Mouse (Mus musculus) C2C12 (cell line): Measurements from ENCODE around the gene Ncapd2. TPM values are rescaled to one million over a fixed set of nuclear protein-coding genes. Genes with fewer than 3 reads are reported as not detected.
A peak's percentile ranks its signal among the peaks of the same experiment; 100 is the strongest.

ENCODE experiments used
- H3K27me3 ChIP-seq: one replicate; pipeline ENCODE4 v1.6.1; 2011; ENCODE audit not compliant: control insufficient read depth, insufficient read depth, insufficient read length
- H3K36me3 ChIP-seq: one replicate; pipeline ENCODE4 v1.6.1; 2011; ENCODE audit not compliant: control insufficient read depth, insufficient read depth
- H3K4me3 ChIP-seq: one replicate; pipeline ENCODE4 v1.5.1; 2011; ENCODE audit warnings: mild to moderate bottlenecking, control low read depth; ENCODE audit not compliant: poor library complexity, insufficient read depth, severe bottlenecking
- H3K79me2 ChIP-seq: one replicate; pipeline ENCODE4 v1.6.1; 2011; ENCODE audit not compliant: control insufficient read depth, insufficient read depth
- H3K79me3 ChIP-seq: one replicate; pipeline ENCODE4 v1.6.1; 2011; ENCODE audit warnings: low read depth, control low read depth
- H3ac ChIP-seq: one replicate; pipeline ENCODE3; 2011; ENCODE audit warnings: low read depth; ENCODE audit not compliant: control insufficient read depth, insufficient read length
- CEBPB ChIP-seq: IDR thresholded peaks from one replicate; pipeline ENCODE4 v1.6.1; 2011; ENCODE audit warnings: low read depth, mild to moderate bottlenecking, control low read depth, moderate library complexity
- CTCF ChIP-seq: IDR thresholded peaks from one replicate; pipeline ENCODE4 v1.5.1; 2011; ENCODE audit not compliant: control insufficient read depth, insufficient read depth, insufficient read length
- FOSL1 ChIP-seq: IDR thresholded peaks from one replicate; pipeline ENCODE4 v1.8.0; 2011; ENCODE audit warnings: mild to moderate bottlenecking, low read length; ENCODE audit not compliant: poor library complexity, insufficient read depth, severe bottlenecking
- MAX ChIP-seq: IDR thresholded peaks from one replicate; pipeline ENCODE4 v1.6.1; 2011; ENCODE audit warnings: mild to moderate bottlenecking, control low read depth
- MYOD1 ChIP-seq: IDR thresholded peaks from one replicate; pipeline ENCODE4 v1.6.1; 2011; ENCODE audit warnings: low read depth; ENCODE audit not compliant: control insufficient read depth, insufficient read length
- MYOG ChIP-seq: IDR thresholded peaks from one replicate; pipeline ENCODE4 v1.6.1; 2011; ENCODE audit not compliant: control insufficient read depth, insufficient read length; ENCODE audit errors: extremely low read depth
- USF1 ChIP-seq: IDR thresholded peaks from one replicate; pipeline ENCODE4 v1.6.1; 2011; ENCODE audit warnings: low read depth, mild to moderate bottlenecking, control low read depth, moderate library complexity
- polyA plus RNA-seq: library from polyadenylated mRNA; unstranded; fragments of >200 nt; fragmentation: generic; extraction: Trizol; gene quantifications from one replicate; pipeline ENCODE4 v1.2.1, GENCODE M21; 2012; ENCODE audit warnings: missing spikeins

Gene Ncapd2
- polyA plus RNA-seq, 1 experiment = 78.7 TPM

GRCm38 (mm10) chr6:125145479-125145951 is 46.0 kb downstream of the Ncapd2 start:
- TF ChIP-seq FOSL1 (no peak), MAX (no peak), USF1 (no peak), MYOD1 (no peak), CTCF (no peak), CEBPB (no peak), MYOG (no peak)
- peaks cover 10% of the 10 kb centered on the region for H3K79me3 ChIP-seq
- H3ac ChIP-seq = peak overlapping the region; percentile 75
- H3K79me2 ChIP-seq = peaks cover 34% of the 10 kb centered on the region
- H3K27me3 ChIP-seq = no peaks in the 10 kb centered on the region
- peak overlapping the region; percentile 55 for H3K4me3 ChIP-seq
- H3K36me3 ChIP-seq = peaks cover 34% of the 10 kb centered on the region

GRCm38 (mm10) chr6:125145001-125145400 is 46.5 kb downstream of the Ncapd2 start, which contains the start of gene Iffo1:
Gene Iffo1 (plus strand): TSS chr6:125145241.
- H3ac ChIP-seq = peak within 1 kb of the TSS; percentile 75
- peaks cover 35% of the 10 kb centered on the region for H3K79me2 ChIP-seq
- TF ChIP-seq MYOG (no peak), MYOD1 (no peak), CTCF (no peak), CEBPB (no peak), FOSL1 (no peak), MAX (no peak), USF1 (no peak)
- H3K27me3 ChIP-seq = no peaks in the 10 kb centered on the region
- peak within 1 kb of the TSS; percentile 55 for H3K4me3 ChIP-seq
- H3K79me3 ChIP-seq = peaks cover 10% of the 10 kb centered on the region
- H3K36me3 ChIP-seq = peaks cover 37% of the 10 kb centered on the region

- Histone ChIP-seq H3K79me2 (peaks cover 43% of the 10 kb centered on the region), H3K4me3 (no peak overlapping the region), H3K27me3 (no peaks in the 10 kb centered on the region), H3K79me3 (peaks cover 10% of the 10 kb centered on the region), H3ac (no peak overlapping the region), H3K36me3 (peaks cover 46% of the 10 kb centered on the region)
- TF ChIP-seq CTCF = no peak
- no peak for TF ChIP-seq CEBPB
- no peak for TF ChIP-seq USF1
- no peak for TF ChIP-seq FOSL1
- no peak for TF ChIP-seq MAX
- no peak for TF ChIP-seq MYOG
Observed at GRCm38 (mm10) chr6:125143904-125144303, 47.6 kb downstream of the Ncapd2 start.

- Histone ChIP-seq H3K36me3 (peaks cover 52% of the 10 kb centered on the region), H3K79me2 (peaks cover 45% of the 10 kb centered on the region), H3K79me3 (peaks cover 10% of the 10 kb centered on the region), H3K27me3 (no peaks in the 10 kb centered on the region), H3K4me3 (no peak overlapping the region), H3ac (no peak overlapping the region)
- no peak for TF ChIP-seq MYOD1
- no peak for TF ChIP-seq MYOG
- no peak for TF ChIP-seq FOSL1
- no peak for TF ChIP-seq CTCF
- no peak for TF ChIP-seq USF1
- no peak for TF ChIP-seq MAX
- no peak for TF ChIP-seq CEBPB
Observed at GRCm38 (mm10) chr6:125143128-125143527, 48.4 kb downstream of the Ncapd2 start.

- Histone ChIP-seq H3K79me2 (peaks cover 43% of the 10 kb centered on the region), H3ac (no peak overlapping the region), H3K27me3 (no peaks in the 10 kb centered on the region), H3K79me3 (peaks cover 8% of the 10 kb centered on the region), H3K4me3 (no peak overlapping the region), H3K36me3 (peaks cover 56% of the 10 kb centered on the region)
- no peak for TF ChIP-seq CTCF
- no peak for TF ChIP-seq MAX
- TF ChIP-seq CEBPB = no peak
- TF ChIP-seq USF1 = no peak
- no peak for TF ChIP-seq MYOG
- TF ChIP-seq MYOD1 = no peak
- TF ChIP-seq FOSL1 = no peak
Observed at GRCm38 (mm10) chr6:125142436-125142835, 49.1 kb downstream of the Ncapd2 start.
